Mouse (Mus musculus) heart, postnatal 0 days (tissue): ENCODE results near the gene Sel1l3. TPM values are rescaled to one million over a fixed set of nuclear protein-coding genes. Genes with fewer than 3 reads are reported as not detected.

Experiments
- ATAC-seq: fragments of 200-750 bp; cut with Nextera tagmentation; 2 replicates; pipeline ENCODE4 v1.8.0; 2017; ENCODE audit warnings: low read depth, moderate number of reproducible peaks, moderate library complexity; ENCODE audit not compliant: insufficient read depth
- DNase-seq: peaks from one replicate; pipeline ENCODE4 v3.0.0-alpha.2; 2016; ENCODE audit warnings: low spot score
- H3K27ac ChIP-seq: fragments of 300-500 bp; sonication (generic); 2 replicates; pipeline ENCODE4 v1.5.1; 2014; ENCODE audit warnings: low read depth, mild to moderate bottlenecking
- H3K27me3 ChIP-seq: fragments of 300-500 bp; sonication (generic); 2 replicates; pipeline ENCODE4 v1.6.1; 2014; ENCODE audit warnings: low read length, mixed read lengths; ENCODE audit not compliant: control insufficient read depth, insufficient read depth
- H3K36me3 ChIP-seq: fragments of 300-500 bp; sonication (generic); replicated peaks from 2 replicates; pipeline ENCODE4 v1.6.1; 2014; ENCODE audit warnings: low read length, mixed read lengths; ENCODE audit not compliant: control insufficient read depth, insufficient read depth
- H3K4me1 ChIP-seq: fragments of 300-500 bp; sonication (generic); 2 replicates; pipeline ENCODE4 v1.6.1; 2014; ENCODE audit warnings: antibody characterized with exemption; ENCODE audit not compliant: control insufficient read depth, insufficient read depth
- H3K4me2 ChIP-seq: fragments of 300-500 bp; sonication (generic); 2 replicates; pipeline ENCODE4 v1.6.1; 2014; ENCODE audit warnings: low read depth, mild to moderate bottlenecking, low read length, moderate library complexity
- H3K4me3 ChIP-seq: fragments of 300-500 bp; sonication (generic); 2 replicates; pipeline ENCODE4 v1.5.1; 2014; ENCODE audit warnings: low read depth, low read length
- H3K9ac ChIP-seq: fragments of 300-500 bp; sonication (generic); replicated peaks from 2 replicates; pipeline ENCODE4 v1.6.1; 2014; ENCODE audit warnings: low read depth, low read length, mixed read lengths
- H3K9me3 ChIP-seq: fragments of 300-500 bp; sonication (generic); replicated peaks from 2 replicates; pipeline ENCODE4 v1.6.1; 2016; ENCODE audit warnings: low read length; ENCODE audit not compliant: control insufficient read depth
- CTCF ChIP-seq: IDR thresholded peaks from 2 replicates; pipeline ENCODE4 v1.5.1; 2016; ENCODE audit warnings: antibody characterized with exemption, control low read depth, low read depth
- EP300 ChIP-seq: IDR thresholded peaks from 2 replicates; pipeline ENCODE4 v1.6.1; 2016; ENCODE audit warnings: antibody characterized with exemption, low read depth
- WGBS: fragments of 180-500 bp; shearing (Covaris S2); extraction: QIAGEN DNeasy Blood & Tissue Kit; methylation state at CpG from one replicate; pipeline ENCODE4 v1.1.7; 2014; 5-methylcytosine and 5-hydroxymethylcytosine counted together
- polyA plus RNA-seq: library from polyadenylated mRNA; unstranded; fragments of >200 nt; fragmentation: Nextera tagmentation; extraction: Ambion mirVana; gene quantifications from 2 replicates; pipeline ENCODE4 v1.2.1, GENCODE M21; 2015
- total RNA-seq: library from RNA; depleted of rRNA; stranded (reverse); fragments of >200 nt; gene quantifications from 2 replicates; pipeline ENCODE4 v1.2.3, GENCODE M21; 2014; ENCODE audit warnings: low replicate concordance; rRNA removed

Gene Sel1l3
- total and polyA plus RNA-seq, 2 experiments from 2014 or later = 0.14 to 1.4 TPM

DNA sequence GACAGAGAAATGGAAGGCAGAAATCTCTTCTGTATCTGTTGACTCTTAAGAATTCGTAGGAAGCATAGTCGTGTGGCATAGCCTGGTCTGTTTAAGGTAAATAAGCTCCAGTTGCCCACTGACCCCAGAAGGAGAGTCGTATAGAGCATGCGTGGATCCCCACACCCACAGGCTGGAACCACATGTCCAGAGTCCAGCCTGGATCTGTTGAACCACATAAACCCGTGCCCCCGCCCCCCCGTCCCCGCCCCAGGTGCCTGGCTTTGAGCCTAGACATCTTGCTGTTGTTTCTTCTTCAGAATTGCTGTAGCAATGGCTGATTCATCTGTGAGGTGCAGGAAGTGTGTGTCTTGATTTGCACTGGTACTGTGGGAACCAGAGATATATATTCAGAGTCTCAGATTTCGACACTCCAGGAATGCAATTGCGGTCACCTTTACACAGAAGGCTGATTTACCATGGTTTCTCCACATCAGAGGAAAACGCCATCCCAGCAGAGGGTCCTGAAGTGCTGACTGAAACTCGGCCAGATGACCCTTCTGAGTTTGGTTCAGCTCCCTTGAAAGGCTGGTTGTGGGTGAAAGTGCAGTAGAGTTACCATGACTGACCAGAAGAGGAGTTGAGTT lies 111.8 kb downstream of the Sel1l3 start:
- Histone ChIP-seq H3K4me1 (no peaks in the 10 kb centered on the region), H3K4me2 (no peak overlapping the region), H3K27me3 (no peaks in the 10 kb centered on the region), H3K27ac (no peak overlapping the region), H3K9me3 (no peaks in the 10 kb centered on the region), H3K4me3 (no peak overlapping the region), H3K9ac (no peak overlapping the region), H3K36me3 (no peaks in the 10 kb centered on the region)
- ATAC-seq (no peak), DNase-seq (no peak)
- 78% methylated on average over 12 of the region's 12 CpGs for WGBS
- TF ChIP-seq EP300 = no peak
- no peak for TF ChIP-seq CTCF

DNA sequence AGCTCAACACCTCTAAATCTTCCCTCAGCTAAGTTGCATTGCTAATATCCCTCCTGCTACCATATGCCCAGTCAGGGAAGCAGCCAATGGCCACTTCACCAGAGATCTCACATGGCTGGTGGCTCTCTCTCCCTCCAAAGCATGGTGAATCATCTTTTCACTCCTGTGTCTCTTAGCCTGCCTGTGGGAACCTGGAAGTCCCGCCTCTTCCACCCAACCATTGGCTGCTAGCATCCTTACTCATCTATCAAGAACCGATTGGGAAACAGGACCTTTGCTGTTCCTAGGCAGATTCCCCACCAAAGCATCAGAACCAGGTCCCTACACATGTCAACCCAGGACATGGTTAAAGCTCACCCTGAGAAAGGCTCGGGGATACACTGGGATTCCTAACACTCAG lies 122.4 kb downstream of the Sel1l3 start:
- Histone ChIP-seq H3K4me2 (no peak overlapping the region), H3K27ac (no peak overlapping the region), H3K9me3 (no peaks in the 10 kb centered on the region), H3K36me3 (no peaks in the 10 kb centered on the region), H3K4me3 (no peak overlapping the region), H3K4me1 (no peaks in the 10 kb centered on the region), H3K27me3 (no peaks in the 10 kb centered on the region), H3K9ac (no peak overlapping the region)
- WGBS = 72% methylated on average over 3 of the region's 3 CpGs
- DNase-seq = no peak
- ATAC-seq = no peak
- TF ChIP-seq EP300 (no peak), CTCF (no peak)

DNA sequence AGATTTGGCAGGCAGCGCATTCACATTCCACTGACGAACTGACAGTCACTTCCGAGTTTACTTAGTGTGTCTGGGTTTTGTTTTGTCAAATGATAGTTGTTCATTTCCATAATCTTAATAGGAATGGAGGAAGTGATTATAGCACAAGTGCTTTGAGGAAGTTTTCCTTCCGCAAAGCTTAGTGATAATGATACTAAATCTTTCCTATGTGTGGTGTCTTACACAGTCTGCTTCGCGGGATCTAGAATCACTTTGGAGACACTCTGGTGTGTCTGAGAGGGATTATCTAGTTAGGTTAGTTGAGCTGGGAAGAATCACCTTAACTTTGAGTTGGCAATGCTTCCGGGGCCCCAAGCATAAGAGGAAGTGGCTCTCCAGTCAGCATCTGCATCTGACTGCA lies 126.3 kb downstream of the Sel1l3 start:
- Histone ChIP-seq H3K27ac (no peak overlapping the region), H3K4me2 (no peak overlapping the region), H3K9ac (no peak overlapping the region), H3K4me3 (no peak overlapping the region), H3K27me3 (no peaks in the 10 kb centered on the region), H3K4me1 (no peaks in the 10 kb centered on the region), H3K36me3 (no peaks in the 10 kb centered on the region), H3K9me3 (no peaks in the 10 kb centered on the region)
- ATAC-seq = no peak
- TF ChIP-seq CTCF (no peak), EP300 (no peak)
- 72% methylated on average over 7 of the region's 7 CpGs for WGBS
- no peak for DNase-seq

DNA sequence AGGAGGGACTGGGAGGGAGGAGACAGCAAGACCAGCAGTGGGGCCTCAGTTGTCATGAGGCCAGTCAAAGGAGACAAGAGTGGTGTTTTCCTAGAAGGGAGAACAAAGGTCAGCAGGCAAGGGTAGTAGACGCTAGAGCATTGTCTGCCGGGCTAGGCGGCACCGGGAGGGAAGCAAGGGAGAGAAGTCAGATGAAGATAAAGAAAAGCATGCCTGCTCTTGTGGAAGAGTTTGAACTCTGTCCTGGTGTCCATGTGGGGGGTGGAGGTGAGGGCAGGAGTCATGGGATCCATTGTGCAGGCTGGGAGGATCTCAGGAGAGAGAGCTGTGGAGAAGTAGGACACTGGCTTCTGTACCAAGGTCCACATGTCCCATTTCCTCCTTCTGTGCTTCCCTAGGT lies 135.3 kb downstream of the Sel1l3 start:
- H3K4me2 ChIP-seq = no peak overlapping the region
- 33% methylated on average over 4 of the region's 4 CpGs for WGBS

DNA sequence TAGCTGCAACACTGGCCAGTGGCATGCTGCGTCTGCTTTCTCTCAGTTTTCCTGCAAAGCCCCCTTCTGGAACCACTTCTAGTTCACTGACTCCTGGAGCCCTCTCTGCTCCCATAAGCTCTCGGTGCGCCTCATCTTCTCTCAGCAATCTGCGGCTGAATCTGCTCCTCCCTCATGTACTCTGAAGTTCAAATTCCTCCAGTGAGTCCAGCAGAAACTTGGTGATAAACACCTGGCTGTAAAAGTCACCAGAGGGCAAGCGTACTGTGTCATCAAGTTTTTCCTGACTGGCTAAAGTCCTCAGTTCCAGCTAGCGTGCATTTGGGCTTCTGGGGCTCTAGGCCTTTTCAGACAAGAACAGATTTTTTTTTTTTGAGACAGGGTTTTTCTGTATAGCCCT lies 139.2 kb downstream of the Sel1l3 start:
- TF ChIP-seq CTCF = no peak
- TF ChIP-seq EP300 = no peak
- H3K9me3 ChIP-seq = no peaks in the 10 kb centered on the region
- H3K27ac ChIP-seq = no peak overlapping the region
- DNase-seq (no peak), ATAC-seq (no peak)
- H3K4me2 ChIP-seq = no peak overlapping the region
- H3K36me3 ChIP-seq = no peaks in the 10 kb centered on the region
- H3K27me3 ChIP-seq = no peaks in the 10 kb centered on the region
- H3K9ac ChIP-seq = no peak overlapping the region
- WGBS = 52% methylated on average over 6 of the region's 6 CpGs
- no peaks in the 10 kb centered on the region for H3K4me1 ChIP-seq
- no peak overlapping the region for H3K4me3 ChIP-seq

More for the DNA sequence above, 135.3 kb downstream of the Sel1l3 start:
- no peak overlapping the region for H3K27ac ChIP-seq
- no peak overlapping the region for H3K9ac ChIP-seq
- DNase-seq (no peak), ATAC-seq (no peak)
- no peak overlapping the region for H3K4me3 ChIP-seq
- TF ChIP-seq CTCF (no peak), EP300 (no peak)
- H3K9me3 ChIP-seq = no peaks in the 10 kb centered on the region
- no peaks in the 10 kb centered on the region for H3K27me3 ChIP-seq
- no peaks in the 10 kb centered on the region for H3K4me1 ChIP-seq
- H3K36me3 ChIP-seq = no peaks in the 10 kb centered on the region

DNA sequence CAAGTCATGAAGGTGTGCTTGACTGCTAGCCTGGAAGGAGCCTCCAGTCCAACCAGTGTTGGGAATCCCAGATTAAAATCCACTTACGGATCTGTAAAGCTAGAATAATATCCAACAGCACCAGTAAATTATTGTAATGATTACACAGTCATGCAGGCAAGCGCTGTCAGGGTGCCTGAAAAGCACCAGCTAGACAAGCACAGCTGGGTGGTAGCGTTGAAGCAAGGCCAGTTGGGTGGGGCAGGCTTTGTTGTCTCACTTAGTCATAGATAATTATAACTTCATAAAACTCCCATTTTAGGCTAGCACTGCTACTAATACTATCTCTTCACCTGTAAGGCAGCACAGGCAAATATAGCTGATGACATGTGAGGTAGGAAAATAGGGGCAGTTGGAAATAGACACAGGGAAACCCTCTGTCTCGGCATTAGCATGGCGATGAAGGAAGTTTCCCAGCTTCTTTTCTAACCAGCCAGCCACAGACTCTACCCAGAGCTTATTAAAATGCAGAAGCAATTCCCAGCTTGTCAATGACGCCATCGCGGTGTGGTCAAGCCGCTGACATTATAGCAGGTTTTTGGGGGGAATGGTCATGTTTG lies 152.1 kb downstream of the Sel1l3 start:
- Histone ChIP-seq H3K4me3 (no peak overlapping the region), H3K9ac (no peak overlapping the region), H3K4me1 (no peaks in the 10 kb centered on the region), H3K9me3 (no peaks in the 10 kb centered on the region), H3K27ac (no peak overlapping the region), H3K36me3 (no peaks in the 10 kb centered on the region), H3K4me2 (no peak overlapping the region), H3K27me3 (no peaks in the 10 kb centered on the region)
- DNase-seq = no peak
- WGBS = 91% methylated on average over 9 of the region's 9 CpGs
- TF ChIP-seq EP300 (no peak), CTCF (no peak)
- no peak for ATAC-seq

Other genes with a start within 250 kb of the Sel1l3 start
- gene Slc34a2, start 175.8 kb downstream of the Sel1l3 start, total RNA-seq = 0.19 and 2.9 TPM in 2 replicates
- 0.34 TPM in 1 of 2 replicates, not detected in the other for gene Slc34a2, start 175.8 kb downstream of the Sel1l3 start, polyA plus RNA-seq
- 153 and 163 TPM in 2 replicates for gene Smim20, start 53.2 kb upstream of the Sel1l3 start, total RNA-seq
- 218 TPM in 2 replicates for gene Smim20, start 53.2 kb upstream of the Sel1l3 start, polyA plus RNA-seq